Mouse (Mus musculus) liver, adult 2 months (tissue): ENCODE results near the gene Galns. TPM values are rescaled to one million over a fixed set of nuclear protein-coding genes. Genes with fewer than 3 reads are reported as not detected.
"Not testable (repeated sequence)": the region's sequence is repeated elsewhere in the genome, so short reads cannot be mapped to it uniquely, and the experiment has no call there.

Experiments
- DNase-seq: peaks from one replicate; pipeline ENCODE4 v3.0.0-alpha.2; 2011; ENCODE audit warnings: low read depth, low spot score; ENCODE audit errors: extremely low read depth
- H3K27ac ChIP-seq: fragments of 200-500 bp; replicated peaks from 2 replicates; pipeline ENCODE4 v1.5.1; 2012; ENCODE audit warnings: low read depth, mild to moderate bottlenecking, control low read depth, inconsistent platforms, low read length; ENCODE audit not compliant: insufficient read depth
- H3K27me3 ChIP-seq: fragments of 200-500 bp; 2 replicates; pipeline ENCODE4 v1.6.1; 2012; ENCODE audit warnings: mild to moderate bottlenecking, moderate library complexity, low read length, inconsistent platforms; ENCODE audit not compliant: control insufficient read depth, insufficient read depth
- H3K36me3 ChIP-seq: fragments of 200-500 bp; 2 replicates; pipeline ENCODE4 v1.6.1; 2012; ENCODE audit warnings: low read length, inconsistent platforms; ENCODE audit not compliant: control insufficient read depth, insufficient read depth
- H3K4me1 ChIP-seq: fragments of 200-500 bp; 2 replicates; pipeline ENCODE4 v1.6.1; 2011; ENCODE audit warnings: low read length; ENCODE audit not compliant: control insufficient read depth, insufficient read depth
- H3K4me3 ChIP-seq: fragments of 200-500 bp; 2 replicates; pipeline ENCODE4 v1.5.1; 2011; ENCODE audit warnings: low read depth, mild to moderate bottlenecking, control low read depth, low read length, moderate library complexity; ENCODE audit not compliant: insufficient read depth
- H3K79me2 ChIP-seq: fragments of 200-500 bp; 2 replicates; pipeline ENCODE4 v1.6.1; 2012; ENCODE audit warnings: inconsistent platforms, mild to moderate bottlenecking, low read length, moderate library complexity; ENCODE audit not compliant: control insufficient read depth, insufficient read depth
- H3K9ac ChIP-seq: fragments of 200-500 bp; 2 replicates; pipeline ENCODE4 v1.6.1; 2012; ENCODE audit warnings: low read depth, mild to moderate bottlenecking, control low read depth, inconsistent platforms, low read length
- CTCF ChIP-seq: fragments of 200-500 bp; IDR thresholded peaks from 2 replicates; pipeline ENCODE4 v1.5.1; 2011; ENCODE audit warnings: low read depth, low read length, control low read depth
- POLR2A ChIP-seq: fragments of 200-500 bp; IDR thresholded peaks from 2 replicates; pipeline ENCODE4 v1.6.1; 2011; ENCODE audit warnings: low read length, control low read depth; ENCODE audit not compliant: insufficient read depth; ENCODE audit errors: extremely low read depth
- WGBS: fragments of 180-500 bp; shearing (Covaris S2); methylation state at CpG from one replicate; pipeline ENCODE4 v1.1.7; 2018; 5-methylcytosine and 5-hydroxymethylcytosine counted together
- polyA plus RNA-seq: library from polyadenylated mRNA; depleted of rRNA; stranded (reverse); fragments of >200 nt; gene quantifications from 2 replicates; pipeline ENCODE4 v1.2.3, GENCODE M21; 2012
- total RNA-seq: library from RNA; depleted of rRNA; stranded (reverse); fragments of >200 nt; gene quantifications from 2 replicates; pipeline ENCODE4 v1.2.3, GENCODE M21; 2014

The Galns gene
- total and polyA plus RNA-seq, 2 experiments = 4.1 to 6.6 TPM

GRCm38 (mm10) chr8:122636803-122637175 lies 25.5 kb upstream of the Galns start:
- Histone ChIP-seq H3K9ac (no peak overlapping the region), H3K79me2 (no peaks in the 10 kb centered on the region), H3K27ac (no peak overlapping the region), H3K4me1 (no peaks in the 10 kb centered on the region), H3K36me3 (no peaks in the 10 kb centered on the region), H3K27me3 (no peaks in the 10 kb centered on the region), H3K4me3 (no peak overlapping the region)
- TF ChIP-seq CTCF (no peak), POLR2A (no peak)
- DNase-seq = no peak
- WGBS = 79% methylated on average over 9 of the region's 9 CpGs

GRCm38 (mm10) chr8:122635878-122636802 lies 24.9 kb upstream of the Galns start:
- H3K4me1 ChIP-seq = no peaks in the 10 kb centered on the region
- H3K27me3 ChIP-seq = no peaks in the 10 kb centered on the region
- H3K27ac ChIP-seq = no peak overlapping the region
- DNase-seq = no peak
- 63% methylated on average over 14 of the region's 14 CpGs for WGBS
- no peaks in the 10 kb centered on the region for H3K79me2 ChIP-seq
- TF ChIP-seq CTCF (no peak), POLR2A (no peak)
- H3K9ac ChIP-seq = no peak overlapping the region
- no peaks in the 10 kb centered on the region for H3K36me3 ChIP-seq
- H3K4me3 ChIP-seq = no peak overlapping the region

GRCm38 (mm10) chr8:122633205-122633604 lies 21.9 kb upstream of the Galns start:
- H3K36me3 ChIP-seq = no peaks in the 10 kb centered on the region
- no peaks in the 10 kb centered on the region for H3K4me1 ChIP-seq
- no peak overlapping the region for H3K27ac ChIP-seq
- H3K79me2 ChIP-seq = no peaks in the 10 kb centered on the region
- TF ChIP-seq POLR2A (no peak), CTCF (no peak)
- no peak overlapping the region for H3K4me3 ChIP-seq
- no peaks in the 10 kb centered on the region for H3K27me3 ChIP-seq
- no peak for DNase-seq
- no peak overlapping the region for H3K9ac ChIP-seq
- WGBS = 93% methylated on average over 14 of the region's 14 CpGs

GRCm38 (mm10) chr8:122632134-122632533 lies 20.9 kb upstream of the Galns start:
- not testable (repeated sequence) for H3K4me3 ChIP-seq, H3K27me3 ChIP-seq, H3K4me1 ChIP-seq, H3K27ac ChIP-seq, H3K79me2 ChIP-seq, H3K9ac ChIP-seq, DNase-seq, H3K36me3 ChIP-seq
- WGBS = 84% methylated on average over 3 of the region's 3 CpGs

GRCm38 (mm10) chr8:122630696-122631095 lies 19.4 kb upstream of the Galns start:
- no peak for DNase-seq
- TF ChIP-seq CTCF (no peak), POLR2A (no peak)

GRCm38 (mm10) chr8:122629388-122629787 lies 18.1 kb upstream of the Galns start:
- Histone ChIP-seq H3K27me3 (no peaks in the 10 kb centered on the region), H3K36me3 (no peaks in the 10 kb centered on the region), H3K4me1 (no peaks in the 10 kb centered on the region), H3K27ac (no peak overlapping the region), H3K4me3 (no peak overlapping the region), H3K9ac (no peak overlapping the region), H3K79me2 (no peaks in the 10 kb centered on the region)
- WGBS = 66% methylated on average over 10 of the region's 10 CpGs
- TF ChIP-seq POLR2A = no peak
- TF ChIP-seq CTCF = no peak
- no peak for DNase-seq

More at GRCm38 (mm10) chr8:122630696-122631095, 19.4 kb upstream of the Galns start:
- WGBS = 43% methylated on average over 22 of the region's 22 CpGs
- Histone ChIP-seq H3K9ac (no peak overlapping the region), H3K27me3 (no peaks in the 10 kb centered on the region), H3K79me2 (no peaks in the 10 kb centered on the region), H3K27ac (no peak overlapping the region), H3K4me1 (no peaks in the 10 kb centered on the region), H3K4me3 (no peak overlapping the region), H3K36me3 (no peaks in the 10 kb centered on the region)
